Mouse (Mus musculus) CH12.LX (cell line): Measurements from ENCODE around the gene Cirbp. TPM values are rescaled to one million over a fixed set of nuclear protein-coding genes. Genes with fewer than 3 reads are reported as not detected.

ENCODE experiments used
- DNase-seq: peaks from one replicate; pipeline ENCODE4 v3.0.0-alpha.2; 2013; ENCODE audit errors: extremely low read depth
- H3K27ac ChIP-seq: 2 replicates; pipeline ENCODE4 v1.5.1; 2012; ENCODE audit warnings: low read depth, mild to moderate bottlenecking, control low read depth, moderate library complexity; ENCODE audit not compliant: insufficient read depth
- H3K27me3 ChIP-seq: replicated peaks from 2 replicates; pipeline ENCODE3; 2012; ENCODE audit warnings: inconsistent platforms
- H3K36me3 ChIP-seq, 2 experiments: replicated peaks in 1 of 2; 2 replicates each; pipeline versions ENCODE3 to v1.6.1; 2012; ENCODE audit warnings: inconsistent platforms in 1 of 2, low read length in 1 of 2, mild to moderate bottlenecking in 1 of 2, mixed read lengths in 1 of 2, moderate library complexity in 1 of 2; ENCODE audit not compliant: control insufficient read depth in 1 of 2, insufficient read depth in 1 of 2
- H3K4me1 ChIP-seq, 2 experiments: 2 replicates each; pipeline ENCODE4 v1.6.1; 2012; ENCODE audit warnings: inconsistent platforms in 1 of 2, moderate library complexity in 1 of 2; ENCODE audit not compliant: insufficient read depth in 2 of 2, control insufficient read depth in 1 of 2
- H3K4me2 ChIP-seq: 2 replicates; pipeline ENCODE4 v1.6.1; 2012; ENCODE audit warnings: low read depth, mild to moderate bottlenecking, control low read depth; ENCODE audit not compliant: poor library complexity, insufficient read depth, severe bottlenecking
- H3K4me3 ChIP-seq, 3 experiments: fragments of 150-350 bp in 1 of 3; sonication (generic) in 1 of 3; replicated peaks in 1 of 3; 2 replicates each; pipeline versions ENCODE3 to v1.5.1; 2011 to 2012; ENCODE audit warnings: low read depth in 2 of 3, low read length in 2 of 3, mild to moderate bottlenecking in 2 of 3, moderate library complexity in 2 of 3, control low read depth in 1 of 3, improper control_type of control experiment in 1 of 3, inconsistent platforms in 1 of 3, mixed read lengths in 1 of 3; ENCODE audit not compliant: poor library complexity in 1 of 3
- H3K79me2 ChIP-seq: replicated peaks from 2 replicates; pipeline ENCODE4 v1.6.1; 2012; ENCODE audit warnings: mild to moderate bottlenecking, moderate library complexity; ENCODE audit not compliant: control insufficient read depth, poor library complexity, insufficient read depth, severe bottlenecking; ENCODE audit errors: extremely low read depth
- H3K9ac ChIP-seq: 2 replicates; pipeline ENCODE4 v1.6.1; 2012; ENCODE audit warnings: low read depth, mild to moderate bottlenecking, control low read depth, moderate library complexity; ENCODE audit not compliant: insufficient read depth
- H3K9me3 ChIP-seq: replicated peaks from 2 replicates; pipeline ENCODE3; 2012; ENCODE audit warnings: low read length, inconsistent platforms, mixed read lengths
- BHLHE40 ChIP-seq: IDR thresholded peaks from 2 replicates; pipeline ENCODE4 v1.6.1; 2011; ENCODE audit warnings: mild to moderate bottlenecking, low read depth, low read length, improper control_type of control experiment
- CHD2 ChIP-seq: IDR thresholded peaks from 2 replicates; pipeline ENCODE4 v1.6.1; 2011; ENCODE audit warnings: low read length, improper control_type of control experiment
- CTCF ChIP-seq, 2 experiments: IDR thresholded peaks in 1 of 2; conservative IDR thresholded peaks in 1 of 2; 2 replicates each; pipeline ENCODE4 v1.5.1; 2011 to 2012; ENCODE audit warnings: low read depth in 2 of 2, low read length in 2 of 2, improper control_type of control experiment in 1 of 2, inconsistent platforms in 1 of 2, mild to moderate bottlenecking in 1 of 2, moderate library complexity in 1 of 2
- ELF1 ChIP-seq: IDR thresholded peaks from 2 replicates; pipeline ENCODE4 v1.6.1; 2014; ENCODE audit warnings: low read depth, mild to moderate bottlenecking, inconsistent platforms, low read length, improper control_type of control experiment
- EP300 ChIP-seq: IDR thresholded peaks from 2 replicates; pipeline ENCODE4 v1.6.1; 2011; ENCODE audit warnings: low read length, improper control_type of control experiment
- ETS1 ChIP-seq: conservative IDR thresholded peaks from 2 replicates; pipeline ENCODE4 v1.6.1; 2012; ENCODE audit warnings: low read depth, mild to moderate bottlenecking, inconsistent platforms, low read length, improper control_type of control experiment, moderate library complexity
- GABPA ChIP-seq: IDR thresholded peaks from 2 replicates; pipeline ENCODE4 v1.6.1; 2012; ENCODE audit warnings: low read depth, low read length, improper control_type of control experiment, inconsistent platforms; ENCODE audit not compliant: insufficient replicate concordance
- HCFC1 ChIP-seq: IDR thresholded peaks from 2 replicates; pipeline ENCODE4 v1.6.1; 2012; ENCODE audit warnings: low read depth, mild to moderate bottlenecking, inconsistent platforms, low read length, improper control_type of control experiment
- IRF4 ChIP-seq: IDR thresholded peaks from 2 replicates; pipeline ENCODE4 v1.6.1; 2014; ENCODE audit warnings: low read depth, mild to moderate bottlenecking, inconsistent platforms, low read length, improper control_type of control experiment
- JUN ChIP-seq: IDR thresholded peaks from 2 replicates; pipeline ENCODE4 v1.6.1; 2011; ENCODE audit warnings: low read depth, mild to moderate bottlenecking, low read length, improper control_type of control experiment, moderate library complexity; ENCODE audit not compliant: insufficient read depth
- JUND ChIP-seq: conservative IDR thresholded peaks from 2 replicates; pipeline ENCODE4 v1.6.1; 2011; ENCODE audit warnings: low read depth, low read length, improper control_type of control experiment
- KAT2A ChIP-seq: IDR thresholded peaks from 2 replicates; pipeline ENCODE4 v1.6.1; 2012; ENCODE audit warnings: low read length, improper control_type of control experiment, inconsistent platforms; ENCODE audit not compliant: insufficient replicate concordance
- MAX ChIP-seq: IDR thresholded peaks from 2 replicates; pipeline ENCODE4 v1.6.1; 2011; ENCODE audit warnings: low read length, improper control_type of control experiment
- MAZ ChIP-seq: IDR thresholded peaks from 2 replicates; pipeline ENCODE4 v1.6.1; 2012; ENCODE audit warnings: low read depth, mild to moderate bottlenecking, inconsistent platforms, low read length, improper control_type of control experiment, moderate library complexity
- MEF2A ChIP-seq: IDR thresholded peaks from 2 replicates; pipeline ENCODE4 v1.6.1; 2014; ENCODE audit warnings: low read depth, mild to moderate bottlenecking, inconsistent platforms, low read length, improper control_type of control experiment, borderline replicate concordance
- MXI1 ChIP-seq: IDR thresholded peaks from 2 replicates; pipeline ENCODE4 v1.6.1; 2011; ENCODE audit warnings: mild to moderate bottlenecking, low read depth, low read length, improper control_type of control experiment
- MYC ChIP-seq: IDR thresholded peaks from 2 replicates; pipeline ENCODE4 v1.6.1; 2011; ENCODE audit warnings: low read depth, mild to moderate bottlenecking, improper control_type of control experiment, low read length
- NELFE ChIP-seq: IDR thresholded peaks from 2 replicates; pipeline ENCODE4 v1.6.1; 2011; ENCODE audit warnings: low read depth, low read length, improper control_type of control experiment
- NRF1 ChIP-seq: IDR thresholded peaks from 2 replicates; pipeline ENCODE4 v1.6.1; 2014; ENCODE audit warnings: low read depth, mild to moderate bottlenecking, inconsistent platforms, low read length, improper control_type of control experiment, moderate library complexity
- PAX5 ChIP-seq: IDR thresholded peaks from 2 replicates; pipeline ENCODE4 v1.6.1; 2012; ENCODE audit warnings: low read length, inconsistent platforms, mixed read lengths
- POLR2A ChIP-seq: IDR thresholded peaks from 2 replicates; pipeline ENCODE4 v1.6.1; 2011; ENCODE audit warnings: low read depth, mild to moderate bottlenecking, improper control_type of control experiment, low read length
- POLR2AphosphoS2 ChIP-seq: IDR thresholded peaks from 2 replicates; pipeline ENCODE4 v1.6.1; 2011; ENCODE audit warnings: low read depth, low read length, improper control_type of control experiment
- RAD21 ChIP-seq: IDR thresholded peaks from 2 replicates; pipeline ENCODE4 v1.6.1; 2011; ENCODE audit warnings: low read depth, mild to moderate bottlenecking, low read length, improper control_type of control experiment, moderate library complexity
- RCOR1 ChIP-seq: conservative IDR thresholded peaks from 2 replicates; pipeline ENCODE4 v1.6.1; 2012; ENCODE audit warnings: low read depth, mild to moderate bottlenecking, inconsistent platforms, low read length, improper control_type of control experiment
- SIN3A ChIP-seq: IDR thresholded peaks from 2 replicates; pipeline ENCODE4 v1.6.1; 2012; ENCODE audit warnings: low read length, improper control_type of control experiment, inconsistent platforms
- SMC3 ChIP-seq: IDR thresholded peaks from 2 replicates; pipeline ENCODE4 v1.6.1; 2011; ENCODE audit warnings: low read depth, low read length, improper control_type of control experiment
- TBP ChIP-seq: conservative IDR thresholded peaks from 2 replicates; pipeline ENCODE4 v1.6.1; 2011; ENCODE audit warnings: low read depth, low read length, improper control_type of control experiment
- TCF12 ChIP-seq: IDR thresholded peaks from 2 replicates; pipeline ENCODE4 v1.6.1; 2014; ENCODE audit warnings: low read depth, mild to moderate bottlenecking, inconsistent platforms, low read length, improper control_type of control experiment
- UBTF ChIP-seq: IDR thresholded peaks from 2 replicates; pipeline ENCODE4 v1.6.1; 2012; ENCODE audit warnings: low read depth, mild to moderate bottlenecking, inconsistent platforms, low read length, improper control_type of control experiment, moderate library complexity
- USF1 ChIP-seq: IDR thresholded peaks from 2 replicates; pipeline ENCODE4 v1.6.1; 2014; ENCODE audit warnings: low read depth, mild to moderate bottlenecking, inconsistent platforms, low read length, improper control_type of control experiment
- USF2 ChIP-seq: conservative IDR thresholded peaks from 2 replicates; pipeline ENCODE4 v1.6.1; 2011; ENCODE audit warnings: low read depth, low read length, improper control_type of control experiment
- ZC3H11A ChIP-seq: IDR thresholded peaks from 2 replicates; pipeline ENCODE4 v1.6.1; 2012; ENCODE audit warnings: low read depth, mild to moderate bottlenecking, inconsistent platforms, low read length, improper control_type of control experiment
- ZKSCAN1 ChIP-seq: IDR thresholded peaks from 2 replicates; pipeline ENCODE4 v1.6.1; 2012; ENCODE audit warnings: low read depth, inconsistent platforms, low read length, improper control_type of control experiment, borderline replicate concordance
- ZNF384 ChIP-seq: IDR thresholded peaks from 2 replicates; pipeline ENCODE4 v1.6.1; 2012; ENCODE audit warnings: low read depth, low read length, improper control_type of control experiment, inconsistent platforms
- dilution Hi-C: fragments of 300-500 bp; cut with MboI; formaldehyde crosslinking; loops from 2 replicates; pipeline ENCODE4 v1.14.3; 2020; ENCODE audit warnings: low sequenced_read_pairs; ENCODE audit not compliant: extremely low pct_unique_long_range_greater_than_20kb, extremely low pct_ligation_motif_present
- in situ Hi-C: fragments of 300-500 bp; cut with MboI; formaldehyde crosslinking; loops from 3 replicates; pipeline ENCODE4 v1.14.3; 2019; ENCODE audit warnings: low sequenced_read_pairs, low pct_ligation_motif_present, low pct_unique_long_range_greater_than_20kb, mixed read lengths
- polyA plus RNA-seq: library from polyadenylated mRNA; unstranded; fragments of >175 nt; gene quantifications from 2 replicates; pipeline ENCODE4 v1.2.1, GENCODE M21; 2012; ENCODE audit warnings: low read depth; ENCODE audit not compliant: insufficient read length
- total RNA-seq, 2 experiments: library from RNA; depleted of rRNA; stranded (reverse); fragments of 300-350 nt in 1 of 2; fragments of >200 nt in 1 of 2; gene quantifications; 2 replicates each; pipeline ENCODE4 v1.2.3; 2012 to 2014

Cirbp gene
- total and polyA plus RNA-seq, 3 experiments, result 27.0 to 40.2 (median 34.4) TPM

GRCm38 (mm10) chr10:80141243-80141642, 24.5 kb upstream of the Cirbp start:
- no peaks in the 10 kb centered on the region for H3K9me3 ChIP-seq
- H3K27me3 ChIP-seq, result peaks cover 25% of the 10 kb centered on the region
- in situ Hi-C loops (loop anchor here (5.0 kb wide), 1 partner anchor 154 kb away; the partner anchor contains the start of gene Cnn2), dilution Hi-C loops (no loop called here)
- peaks cover 18% of the 10 kb centered on the region for H3K79me2 ChIP-seq
- DNase-seq, result peak; percentile 96
- peak overlapping the region; percentile 72 for H3K4me2 ChIP-seq
- H3K4me1 ChIP-seq, result peaks cover 23 to 59% of the 10 kb centered on the region in 2 experiments
- H3K9ac ChIP-seq, result peak overlapping the region; percentile 57
- H3K27ac ChIP-seq, result peak overlapping the region; percentile 21; the same call in 1 of the 2 replicates
- peaks cover 26 to 29% of the 10 kb centered on the region in 2 experiments for H3K36me3 ChIP-seq
- TF ChIP-seq USF1 (no peak), UBTF (0 out of 2 replicates have a peak, but pooled peaks have one; percentile 43), RAD21 (peak; percentile 87), RCOR1 (peak; percentile 2; the same call in 1 of the 2 replicates), SIN3A (no peak; the same call in 1 of the 2 replicates), TBP (no peak), ETS1 (peak; percentile 83), CTCF (conservative IDR thresholded peaks at IDR 0.05 in 1 of 2, IDR thresholded peaks at IDR 0.05 in 1 of 2; ENCODE audit: low read depth in 2 of 2, low read length in 2 of 2) (peak in 1 of 2 experiments; percentile 89; a peak in 2 of 4 replicates), POLR2A (peak; percentile 77), NRF1 (peak; percentile 92), MEF2A (peak; percentile 59; the same call in 1 of the 2 replicates), USF2 (no peak), SMC3 (peak; percentile 85), POLR2AphosphoS2 (peak; percentile 52; the same call in 1 of the 2 replicates), HCFC1 (peak; percentile 79), EP300 (no peak; the same call in 1 of the 2 replicates), ZKSCAN1 (no peak), NELFE (no peak; the same call in 1 of the 2 replicates), ZC3H11A (peak; percentile 41; the same call in 1 of the 2 replicates), TCF12 (peak; percentile 82; the same call in 1 of the 2 replicates), MAZ (peak; percentile 97), ZNF384 (no peak), ELF1 (peak; percentile 84), BHLHE40 (peak; percentile 98), MAX (peak; percentile 19; the same call in 1 of the 2 replicates), MXI1 (peak; percentile 79), KAT2A (no peak), JUND (peak; percentile 82), CHD2 (peak; percentile 84; the same call in 1 of the 2 replicates), GABPA (peak; percentile 97), IRF4 (peak; percentile 75; the same call in 1 of the 2 replicates), JUN (peak; percentile 91), PAX5 (no peak), MYC (peak; percentile 64; the same call in 1 of the 2 replicates)
- peak overlapping the region; percentile 58 to 84 (median 80) for H3K4me3 ChIP-seq
